Mouse (Mus musculus): ENCODE measurements around the gene Ldlrad3. TPM values are rescaled to one million over a fixed set of nuclear protein-coding genes. Genes with fewer than 3 reads are reported as not detected.

Ldlrad3 gene
- polyA plus RNA-seq, 1 experiment from 2014 or later: 20.4 TPM

DNA sequence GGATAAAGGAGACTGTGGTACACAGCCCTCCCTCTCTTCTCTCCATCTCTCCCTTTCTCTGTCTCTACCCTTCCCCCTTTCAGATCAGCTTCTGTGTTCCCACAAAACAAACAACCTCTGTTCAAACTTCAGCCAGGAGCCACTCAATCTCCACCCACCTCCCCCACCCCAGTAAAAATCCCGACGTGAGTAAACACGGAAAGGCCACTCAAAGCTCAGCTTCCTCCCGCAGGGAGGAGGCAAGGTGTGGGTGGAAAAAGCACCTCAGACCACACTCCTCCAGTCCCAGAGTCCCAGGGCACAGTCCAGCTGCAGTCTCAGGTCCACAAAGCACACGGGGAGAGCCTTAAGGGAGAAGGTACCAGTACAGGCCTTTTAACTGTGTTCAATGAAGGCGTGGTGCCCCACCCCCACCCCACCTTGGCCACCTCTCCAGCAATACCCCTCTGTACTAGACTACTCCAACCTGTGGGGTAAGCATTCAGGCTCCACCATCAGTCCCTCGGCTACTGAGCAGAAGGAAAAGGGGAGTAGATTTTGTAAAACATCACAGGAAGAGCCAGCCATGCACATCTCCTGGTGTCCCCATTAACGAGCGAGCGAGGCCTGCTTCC is 53.1 kb downstream of the Ldlrad3 start:
- Histone ChIP-seq H3K4me1 (replicated peaks; ENCODE audit: insufficient read depth, low read length) (peaks cover 22% of the 10 kb centered on the region), H3K9me3 (replicated peaks; ENCODE audit: low read length) (no peaks in the 10 kb centered on the region), H3K4me3 (replicated peaks; ENCODE audit: low read depth, low read length) (no peak overlapping the region), H3K27ac (peak overlapping the region; percentile 42; the same call in 1 of the 2 replicates), H3K9ac (ENCODE audit: low read depth, low read length) (no peak overlapping the region), H3K27me3 (ENCODE audit: insufficient read depth, low read length) (no peaks in the 10 kb centered on the region), H3K4me2 (ENCODE audit: low read length) (no peak overlapping the region), H3K36me3 (ENCODE audit: insufficient read depth, low read length) (no peaks in the 10 kb centered on the region)
- DNase-seq (ENCODE audit: low spot score) (no peak), ATAC-seq (replicated peaks; ENCODE audit: low FRiP score, low read depth) (peak; percentile 44)
- 25% methylated on average over 10 of the region's 10 CpGs for WGBS
- no peak for TF ChIP-seq CTCF (IDR thresholded peaks at IDR 0.05; ENCODE audit: low read depth)

DNA sequence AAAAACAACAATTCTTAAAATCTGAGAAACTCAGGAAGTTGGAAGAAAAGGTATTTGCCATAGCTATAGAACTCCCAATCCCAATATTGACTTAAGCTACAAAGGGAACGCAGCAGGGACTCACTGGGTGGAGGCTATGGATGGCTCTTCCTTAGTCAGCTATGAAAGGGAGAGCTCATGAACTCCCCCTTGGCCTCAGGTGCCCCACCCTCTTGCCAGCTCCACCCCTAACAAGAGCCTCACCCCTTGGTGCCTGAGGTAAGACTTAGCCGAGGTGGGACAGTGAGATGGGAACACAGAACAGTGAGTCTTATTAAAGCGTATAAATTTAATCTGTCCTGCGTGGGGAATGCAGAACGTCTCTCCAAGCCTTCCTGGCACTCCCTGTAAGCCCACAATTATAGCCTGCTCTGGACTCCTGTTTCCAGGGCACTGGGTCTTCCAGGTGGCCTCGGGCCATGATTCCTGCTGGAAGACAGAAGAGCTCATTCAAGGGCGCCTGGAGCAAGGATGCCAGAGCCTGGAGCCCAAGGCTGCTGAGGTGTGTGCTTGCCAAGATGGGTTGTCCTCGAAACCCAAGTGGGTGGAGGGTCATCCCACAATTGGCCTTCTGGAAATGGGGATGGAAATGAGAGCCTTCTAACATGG is 55.9 kb downstream of the Ldlrad3 start:
- DNase-seq (ENCODE audit: low spot score) (no peak), ATAC-seq (replicated peaks; ENCODE audit: low FRiP score, low read depth) (no peak)
- 89% methylated on average over 8 of the region's 8 CpGs for WGBS

DNA sequence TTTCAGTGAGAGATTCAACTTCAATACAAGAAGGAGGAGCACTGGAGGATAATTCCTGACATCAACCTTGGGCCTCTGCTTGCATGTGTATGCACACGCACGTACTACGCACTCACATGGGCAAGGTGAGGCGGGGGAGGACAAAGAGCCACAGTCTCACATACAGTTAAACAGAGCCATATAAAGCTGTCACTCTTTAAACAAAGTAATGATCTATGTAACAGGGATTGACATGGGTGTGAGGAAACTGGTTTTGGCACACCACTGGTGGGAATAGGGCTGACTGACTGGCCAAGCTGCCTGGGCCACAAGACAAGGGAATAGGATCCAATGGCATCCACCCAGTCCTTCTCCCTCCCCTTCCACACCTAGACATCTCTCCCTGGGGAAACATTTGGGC is 57.0 kb downstream of the Ldlrad3 start:
- Histone ChIP-seq H3K9me3 (replicated peaks; ENCODE audit: low read length) (no peaks in the 10 kb centered on the region), H3K4me1 (replicated peaks; ENCODE audit: insufficient read depth, low read length) (peaks cover 9% of the 10 kb centered on the region; the same call in 1 of the 2 replicates), H3K27ac (no peak overlapping the region)

More for the DNA sequence above, 55.9 kb downstream of the Ldlrad3 start:
- Histone ChIP-seq H3K27ac (no peak overlapping the region), H3K4me3 (replicated peaks; ENCODE audit: low read depth, low read length) (no peak overlapping the region), H3K36me3 (ENCODE audit: insufficient read depth, low read length) (no peaks in the 10 kb centered on the region), H3K9me3 (replicated peaks; ENCODE audit: low read length) (no peaks in the 10 kb centered on the region), H3K9ac (ENCODE audit: low read depth, low read length) (no peak overlapping the region), H3K4me1 (replicated peaks; ENCODE audit: insufficient read depth, low read length) (peaks cover 9% of the 10 kb centered on the region; the same call in 1 of the 2 replicates), H3K4me2 (ENCODE audit: low read length) (no peak overlapping the region), H3K27me3 (ENCODE audit: insufficient read depth, low read length) (no peaks in the 10 kb centered on the region)
- no peak for TF ChIP-seq CTCF (IDR thresholded peaks at IDR 0.05; ENCODE audit: low read depth)

GRCm38 (mm10) chr2:102128500-102129030 is 57.6 kb downstream of the Ldlrad3 start:
- Histone ChIP-seq H3K9me3 (replicated peaks; ENCODE audit: low read length) (no peaks in the 10 kb centered on the region), H3K4me3 (replicated peaks; ENCODE audit: low read depth, low read length) (no peak overlapping the region), H3K4me1 (replicated peaks; ENCODE audit: insufficient read depth, low read length) (peaks cover 9% of the 10 kb centered on the region; the same call in 1 of the 2 replicates), H3K27ac (no peak overlapping the region), H3K36me3 (ENCODE audit: insufficient read depth, low read length) (no peaks in the 10 kb centered on the region), H3K27me3 (ENCODE audit: insufficient read depth, low read length) (no peaks in the 10 kb centered on the region), H3K4me2 (ENCODE audit: low read length) (no peak overlapping the region), H3K9ac (ENCODE audit: low read depth, low read length) (no peak overlapping the region)
- no peak for TF ChIP-seq CTCF (IDR thresholded peaks at IDR 0.05; ENCODE audit: low read depth)
- ATAC-seq (replicated peaks; ENCODE audit: low FRiP score, low read depth): no peak
- DNase-seq (ENCODE audit: low spot score): no peak
- WGBS: 81% methylated on average over 14 of the region's 14 CpGs

More for the DNA sequence above, 57.0 kb downstream of the Ldlrad3 start:
- no peak for TF ChIP-seq CTCF (IDR thresholded peaks at IDR 0.05; ENCODE audit: low read depth)
- Histone ChIP-seq H3K9ac (ENCODE audit: low read depth, low read length) (no peak overlapping the region), H3K4me2 (ENCODE audit: low read length) (no peak overlapping the region), H3K36me3 (ENCODE audit: insufficient read depth, low read length) (no peaks in the 10 kb centered on the region), H3K4me3 (replicated peaks; ENCODE audit: low read depth, low read length) (no peak overlapping the region), H3K27me3 (ENCODE audit: insufficient read depth, low read length) (no peaks in the 10 kb centered on the region)
- DNase-seq (ENCODE audit: low spot score): no peak
- 87% methylated on average over 4 of the region's 4 CpGs for WGBS
- no peak for ATAC-seq (replicated peaks; ENCODE audit: low FRiP score, low read depth)

DNA sequence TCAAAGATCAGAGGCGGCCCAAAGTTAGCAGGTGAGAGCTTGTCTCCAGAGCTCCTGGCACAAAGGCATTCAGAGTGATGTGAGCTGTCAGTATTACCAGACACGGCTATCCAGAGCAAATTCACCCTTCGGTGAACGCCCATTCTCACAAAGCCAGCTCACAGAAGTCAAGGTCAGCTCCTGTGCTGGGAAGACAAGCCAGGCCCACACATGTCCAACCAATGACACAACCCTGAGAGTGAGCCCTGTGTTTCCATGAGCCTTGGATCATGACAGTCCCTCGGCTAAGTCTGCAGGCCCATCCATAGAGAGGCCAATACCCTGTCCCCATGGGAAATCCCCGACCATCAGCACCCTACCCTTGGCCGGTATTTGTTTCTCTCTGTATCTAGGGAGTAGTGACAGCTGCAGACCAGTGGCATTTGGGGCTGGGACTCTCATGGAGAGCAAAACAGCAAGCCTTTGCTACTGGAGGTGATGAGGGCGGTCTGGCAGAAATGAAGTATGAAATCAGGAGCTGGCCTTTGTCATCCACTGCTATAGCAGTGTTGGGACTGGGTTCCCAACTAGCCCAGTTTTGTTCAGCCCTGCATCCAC is 58.3 kb downstream of the Ldlrad3 start:
- WGBS: 80% methylated on average over 8 of the region's 8 CpGs
- no peak for TF ChIP-seq CTCF (IDR thresholded peaks at IDR 0.05; ENCODE audit: low read depth)
- ATAC-seq (replicated peaks; ENCODE audit: low FRiP score, low read depth): no peak
- no peak overlapping the region for H3K4me2 ChIP-seq (ENCODE audit: low read length)
- no peak overlapping the region for H3K4me3 ChIP-seq (replicated peaks; ENCODE audit: low read depth, low read length)
- no peak overlapping the region for H3K27ac ChIP-seq
- peaks cover 4% of the 10 kb centered on the region; the same call in 1 of the 2 replicates for H3K4me1 ChIP-seq (replicated peaks; ENCODE audit: insufficient read depth, low read length)
- H3K27me3 ChIP-seq (ENCODE audit: insufficient read depth, low read length): no peaks in the 10 kb centered on the region
- no peaks in the 10 kb centered on the region for H3K36me3 ChIP-seq (ENCODE audit: insufficient read depth, low read length)
- no peaks in the 10 kb centered on the region for H3K9me3 ChIP-seq (replicated peaks; ENCODE audit: low read length)
- no peak overlapping the region for H3K9ac ChIP-seq (ENCODE audit: low read depth, low read length)
- DNase-seq (ENCODE audit: low spot score): no peak

- Histone ChIP-seq H3K9ac (ENCODE audit: low read depth, low read length) (no peak overlapping the region), H3K27ac (no peak overlapping the region), H3K36me3 (ENCODE audit: insufficient read depth, low read length) (no peaks in the 10 kb centered on the region), H3K9me3 (replicated peaks; ENCODE audit: low read length) (no peaks in the 10 kb centered on the region), H3K4me2 (ENCODE audit: low read length) (no peak overlapping the region), H3K4me1 (replicated peaks; ENCODE audit: insufficient read depth, low read length) (no peaks in the 10 kb centered on the region; the same call in 1 of the 2 replicates), H3K4me3 (replicated peaks; ENCODE audit: low read depth, low read length) (no peak overlapping the region), H3K27me3 (ENCODE audit: insufficient read depth, low read length) (no peaks in the 10 kb centered on the region)
- 80% methylated on average over 9 of the region's 9 CpGs for WGBS
- no peak for ATAC-seq (replicated peaks; ENCODE audit: low FRiP score, low read depth)
- no peak for DNase-seq (ENCODE audit: low spot score)
- TF ChIP-seq CTCF (IDR thresholded peaks at IDR 0.05; ENCODE audit: low read depth): no peak
These were observed 59.0 kb downstream of the Ldlrad3 start for GRCm38 (mm10) chr2:102127221-102127620.
